Mouse (Mus musculus) right cerebral cortex, postnatal 4 days (tissue): Measurements from ENCODE around the gene Spag5.

Source experiments
- DNase-seq: peaks from one replicate; pipeline ENCODE4 v3.0.0-alpha.2; 2022

The Spag5 gene

DNA sequence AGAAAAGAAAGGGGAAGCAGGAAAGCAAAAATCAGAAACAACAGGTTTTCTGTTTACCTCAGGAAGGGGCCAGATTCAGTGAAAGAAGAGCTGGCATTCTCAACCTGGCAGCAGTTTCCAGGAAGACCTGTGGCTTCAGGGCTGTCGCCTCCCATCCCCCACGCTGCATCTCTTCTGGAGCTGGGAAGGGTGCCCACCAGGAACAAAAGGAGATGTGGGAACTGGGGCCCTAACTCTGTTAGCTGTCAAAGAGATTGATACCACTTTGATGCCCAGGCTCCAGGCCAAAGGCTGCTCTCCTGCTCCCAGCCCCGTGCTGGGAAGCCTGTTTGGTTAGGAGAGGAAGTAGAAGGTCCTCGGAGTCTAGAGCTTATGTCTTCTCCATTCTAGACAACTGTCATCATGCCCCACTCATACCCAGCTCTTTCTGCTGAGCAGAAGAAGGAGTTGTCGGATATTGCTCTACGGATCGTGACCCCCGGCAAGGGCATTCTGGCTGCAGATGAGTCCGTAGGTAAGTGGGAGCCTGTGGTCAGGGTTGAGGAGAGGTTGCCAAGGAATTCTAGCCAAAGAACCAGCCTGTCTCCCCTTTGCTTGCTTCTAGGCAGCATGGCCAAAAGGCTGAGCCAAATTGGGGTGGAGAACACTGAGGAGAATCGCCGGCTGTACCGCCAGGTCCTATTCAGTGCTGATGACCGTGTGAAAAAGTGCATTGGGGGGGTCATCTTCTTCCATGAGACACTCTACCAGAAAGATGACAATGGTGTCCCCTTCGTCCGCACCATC, 22.9 kb downstream of the Spag5 start:
- peak; percentile 53 for DNase-seq

DNA sequence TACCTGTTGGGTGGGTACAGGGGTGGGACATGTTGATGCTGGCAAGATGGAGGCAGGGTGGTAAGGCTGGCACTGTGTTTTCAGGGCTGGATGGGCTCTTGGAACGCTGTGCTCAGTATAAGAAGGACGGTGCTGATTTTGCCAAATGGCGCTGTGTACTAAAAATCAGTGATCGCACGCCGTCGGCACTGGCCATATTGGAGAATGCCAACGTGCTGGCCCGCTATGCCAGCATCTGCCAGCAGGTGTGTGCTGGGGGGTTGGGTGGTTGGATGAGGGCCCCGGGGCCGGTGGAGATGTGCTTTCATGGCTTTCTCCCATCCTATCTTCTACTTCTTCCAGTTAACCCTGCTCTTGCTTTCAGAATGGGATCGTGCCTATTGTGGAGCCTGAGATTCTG, 23.6 kb downstream of the Spag5 start:
- no peak for DNase-seq

DNA sequence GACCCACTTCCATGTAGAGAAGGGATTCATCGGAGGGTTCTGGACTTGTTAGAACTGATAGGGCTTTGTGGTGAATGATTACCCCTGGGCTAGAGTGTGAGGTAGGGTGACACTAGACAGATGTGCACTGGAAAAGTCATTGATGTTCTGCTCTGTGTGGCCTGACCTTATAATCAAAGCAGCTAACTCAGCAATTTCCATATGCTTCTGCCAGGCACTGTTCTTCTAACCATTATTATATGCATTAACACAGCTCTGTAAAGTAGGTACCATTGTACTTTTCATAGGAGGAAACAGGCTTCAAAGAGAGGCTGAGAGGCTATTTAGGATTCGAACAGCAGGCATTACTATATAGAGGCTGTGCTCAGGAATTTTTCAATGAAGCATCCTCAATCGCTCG, 25.9 kb downstream of the Spag5 start:
- DNase-seq = no peak

DNA sequence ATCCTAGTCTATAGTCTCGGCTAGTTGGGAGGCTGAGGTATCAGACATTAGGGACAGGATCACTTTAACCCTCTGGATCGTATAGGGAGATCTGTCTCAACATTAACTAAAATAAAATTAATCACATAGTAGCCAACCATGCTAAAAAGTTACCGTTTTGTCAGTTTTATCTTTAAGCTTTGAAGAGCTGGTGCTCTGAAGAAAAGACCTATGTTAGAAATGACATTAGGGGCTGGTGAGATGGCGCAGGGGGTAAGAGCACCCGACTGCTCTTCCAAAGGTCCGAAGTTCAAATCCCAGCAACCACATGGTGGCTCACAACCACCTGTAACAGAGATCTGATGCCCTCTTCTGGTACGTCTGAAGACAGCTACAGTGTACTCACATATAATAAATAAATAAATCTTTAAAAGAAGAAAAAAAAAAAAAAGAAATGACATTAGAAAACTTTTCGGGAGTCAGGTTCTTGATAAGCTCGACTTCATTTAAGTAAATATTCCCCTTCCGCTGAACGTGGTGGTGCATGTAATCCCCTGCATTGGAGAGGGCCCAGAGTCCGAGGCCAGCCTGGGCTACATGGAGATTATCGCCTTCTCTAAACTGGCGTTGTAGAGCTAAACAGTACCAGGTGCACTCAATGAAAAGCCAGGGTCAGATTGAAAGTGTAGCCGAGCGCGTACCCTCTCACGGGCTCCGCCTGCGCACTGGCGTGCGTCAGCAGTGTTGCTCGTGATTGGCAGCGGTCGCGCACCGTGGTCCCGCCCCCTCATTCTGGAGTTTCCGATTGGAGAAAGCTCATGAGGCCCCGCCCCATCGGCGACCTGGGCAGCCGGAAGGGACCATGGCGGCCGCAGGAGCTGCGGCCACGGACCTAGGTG, 26.5 kb downstream of the Spag5 start, which contains the start of gene Pigs:
Pigs (plus strand) TSS at position 782 of the 878 bp plus-strand sequence.
- peak; percentile 93 for DNase-seq

DNA sequence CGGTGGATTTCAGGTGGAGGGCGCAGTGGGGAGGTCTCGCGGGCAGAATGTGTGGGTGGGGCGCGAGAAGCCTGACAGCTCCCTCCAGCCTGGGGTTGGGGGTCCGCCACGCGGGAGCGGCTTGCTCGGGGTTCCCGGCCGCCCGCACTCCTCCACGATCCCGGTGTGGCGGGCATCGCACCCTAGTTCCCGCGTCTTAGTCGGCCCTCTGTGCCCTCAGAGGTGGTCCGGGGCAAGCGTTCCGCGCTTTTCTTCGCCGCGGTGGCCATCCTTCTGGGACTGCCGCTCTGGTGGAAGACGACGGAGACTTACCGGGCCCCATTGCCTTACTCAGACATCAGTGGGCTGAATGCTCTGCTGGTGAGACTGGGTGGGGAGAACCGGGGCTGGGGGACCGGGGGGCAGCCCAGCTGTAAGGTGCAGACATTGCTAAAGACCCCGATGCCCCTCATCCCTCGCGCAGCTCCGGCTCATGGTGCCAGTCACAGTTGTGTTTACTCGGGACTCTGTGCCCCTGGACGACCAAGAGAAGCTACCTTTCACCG, 27.3 kb downstream of the Spag5 start:
- DNase-seq = no peak

DNA sequence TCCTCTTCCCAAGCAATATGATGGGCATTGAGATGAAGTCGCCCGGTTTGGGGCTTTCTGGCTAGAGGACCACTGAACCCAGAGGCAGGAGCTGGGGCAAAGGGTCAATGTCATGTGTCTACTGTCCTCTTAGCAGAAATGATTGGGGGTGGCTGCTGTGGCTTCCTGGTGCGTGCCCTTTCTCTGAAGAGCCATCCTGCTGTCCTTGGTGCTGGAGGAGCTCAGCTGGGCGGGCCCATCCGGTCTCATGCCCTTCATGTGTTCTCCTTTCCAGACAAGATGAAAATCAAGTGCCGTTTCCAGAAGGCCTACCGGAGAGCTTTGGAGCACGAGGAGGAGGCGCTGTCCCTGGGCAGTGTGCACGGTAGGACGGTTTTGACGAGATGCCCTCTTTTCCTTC, 31.3 kb downstream of the Spag5 start:
- no peak for DNase-seq

DNA sequence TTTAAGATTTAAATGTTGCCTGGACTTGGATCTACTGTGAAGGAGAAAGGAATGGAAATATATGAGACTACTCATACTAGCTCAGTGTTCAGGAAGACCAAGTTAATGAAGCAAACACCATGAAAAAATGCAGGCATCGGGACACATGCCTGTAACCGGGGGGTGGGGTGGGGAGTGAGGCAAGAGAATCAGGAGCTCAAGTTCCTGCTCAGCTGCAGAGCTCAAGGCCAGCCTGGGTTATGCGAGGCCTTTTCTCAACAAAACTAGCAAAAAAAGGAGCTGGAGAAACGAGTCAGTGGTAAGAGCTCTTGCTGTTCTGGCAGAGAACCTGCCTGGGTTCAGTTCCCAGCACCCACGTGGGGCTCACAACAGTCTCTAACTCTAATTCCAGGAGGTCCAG, 32.7 kb downstream of the Spag5 start:
- DNase-seq = no peak

DNA sequence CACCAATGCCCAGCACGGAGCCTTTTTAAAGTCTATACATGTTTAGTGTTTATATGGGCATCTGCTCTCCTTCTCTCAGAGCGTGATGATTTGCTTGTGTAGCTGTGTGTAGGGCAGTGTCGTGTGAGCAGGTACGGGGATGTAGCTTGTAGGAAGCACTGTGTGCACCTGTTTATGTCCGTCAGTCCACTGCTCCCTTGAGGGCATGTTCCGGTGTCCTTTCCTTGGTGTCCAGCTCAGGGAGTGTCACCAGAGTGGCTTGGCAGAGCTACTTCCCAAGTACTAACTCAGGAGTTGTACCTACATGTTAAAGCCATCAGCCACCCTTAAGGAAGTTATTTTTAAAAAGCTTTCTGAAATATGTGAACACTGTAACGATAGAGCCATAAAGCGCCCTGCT, 35.7 kb downstream of the Spag5 start:
- no peak for DNase-seq

DNA sequence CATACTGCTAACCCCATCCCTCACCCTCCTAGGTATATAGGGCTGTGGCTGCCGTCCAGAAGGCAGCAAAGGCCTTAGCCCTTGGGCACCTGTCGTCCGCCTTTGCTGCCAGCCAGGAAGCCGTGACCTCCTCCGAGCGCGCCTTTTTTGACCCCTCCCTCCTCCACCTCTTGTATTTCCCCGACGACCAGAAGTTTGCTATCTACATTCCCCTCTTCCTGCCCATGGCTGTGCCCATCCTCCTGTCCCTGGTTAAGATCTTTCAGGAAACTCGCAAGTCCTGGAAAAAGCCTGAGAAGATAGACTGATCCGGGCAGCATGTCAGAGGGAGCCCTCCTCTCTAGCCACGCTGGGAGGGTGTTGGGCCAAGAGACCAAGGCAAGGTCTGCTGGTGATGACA, 40.4 kb downstream of the Spag5 start:
- no peak for DNase-seq

DNA sequence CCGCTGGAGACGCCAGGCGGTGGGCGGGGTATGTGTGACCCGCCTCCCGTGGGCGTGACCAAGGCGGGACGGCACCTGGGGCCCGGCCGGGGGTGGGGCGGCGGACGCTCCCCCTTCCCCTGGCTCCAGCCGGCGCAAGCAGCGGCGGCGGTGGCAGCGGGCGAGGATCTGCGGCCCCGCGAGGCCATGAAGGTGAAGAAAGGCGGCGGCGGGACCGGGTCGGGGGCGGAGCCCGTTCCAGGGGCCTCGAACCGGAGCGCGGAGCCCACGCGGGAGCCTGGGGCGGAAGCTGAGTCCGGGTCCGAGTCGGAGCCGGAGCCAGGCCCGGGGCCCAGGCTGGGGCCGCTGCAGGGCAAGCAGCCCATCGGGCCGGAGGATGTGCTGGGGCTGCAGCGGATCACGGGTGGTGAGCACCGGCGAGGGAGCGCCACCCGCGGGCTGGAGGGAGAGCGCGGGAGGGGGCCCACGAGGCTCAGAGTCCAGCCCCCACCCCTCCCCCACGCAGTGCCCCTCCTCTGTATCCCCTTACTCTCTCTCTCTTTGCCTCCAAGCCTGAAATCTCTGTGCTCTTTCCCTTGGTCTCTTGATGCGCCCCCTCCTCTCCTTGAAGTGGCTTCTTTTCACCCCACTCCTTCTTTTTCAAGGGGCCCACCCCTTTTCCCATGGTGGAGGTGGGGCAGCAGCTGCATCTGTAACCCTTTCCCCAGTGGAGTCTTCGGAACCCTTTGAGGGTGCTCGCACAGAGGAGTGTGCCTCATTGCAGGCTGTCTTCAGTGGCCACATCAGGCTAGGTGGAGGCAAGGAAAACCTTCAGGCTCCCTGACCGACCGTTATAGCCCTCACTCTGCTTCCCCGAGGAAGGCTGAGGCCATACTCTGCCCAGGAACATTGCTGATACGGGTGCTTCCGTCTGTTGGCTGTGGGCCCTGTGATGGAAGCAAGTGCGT, 42.3 kb downstream of the Spag5 start, which contains the start of gene Unc119:
Unc119 (plus strand) TSS at position 102 of the 947 bp plus-strand sequence.
- peak; percentile 75 for DNase-seq

DNA sequence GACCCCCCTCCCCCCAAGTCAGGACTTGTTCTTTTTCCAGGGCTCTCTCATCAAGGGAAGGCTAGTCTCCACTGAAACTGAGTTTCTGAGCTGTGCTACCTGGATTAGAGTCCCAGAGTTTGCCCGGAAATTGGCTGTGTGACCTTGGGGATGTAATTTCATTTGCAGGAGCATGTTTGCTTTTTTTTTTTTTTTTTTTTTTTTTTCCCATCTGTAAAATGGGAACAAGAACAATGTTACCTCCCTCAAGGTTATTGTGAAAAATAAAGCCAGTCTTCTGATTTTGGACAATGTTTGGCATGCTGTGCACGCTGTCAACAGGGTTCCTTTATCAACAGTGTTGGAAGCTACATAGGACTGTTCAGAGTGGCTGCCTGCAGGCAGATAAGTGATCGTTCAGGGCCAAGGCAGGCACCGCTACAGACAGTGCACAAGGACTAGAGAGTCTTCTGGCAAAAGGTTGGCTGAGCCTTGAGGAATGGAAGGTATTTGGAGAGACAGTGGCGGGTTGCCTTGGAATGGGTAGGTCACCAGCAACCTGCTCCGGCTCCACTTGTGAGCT, 43.1 kb downstream of the Spag5 start:
- DNase-seq = no peak

DNA sequence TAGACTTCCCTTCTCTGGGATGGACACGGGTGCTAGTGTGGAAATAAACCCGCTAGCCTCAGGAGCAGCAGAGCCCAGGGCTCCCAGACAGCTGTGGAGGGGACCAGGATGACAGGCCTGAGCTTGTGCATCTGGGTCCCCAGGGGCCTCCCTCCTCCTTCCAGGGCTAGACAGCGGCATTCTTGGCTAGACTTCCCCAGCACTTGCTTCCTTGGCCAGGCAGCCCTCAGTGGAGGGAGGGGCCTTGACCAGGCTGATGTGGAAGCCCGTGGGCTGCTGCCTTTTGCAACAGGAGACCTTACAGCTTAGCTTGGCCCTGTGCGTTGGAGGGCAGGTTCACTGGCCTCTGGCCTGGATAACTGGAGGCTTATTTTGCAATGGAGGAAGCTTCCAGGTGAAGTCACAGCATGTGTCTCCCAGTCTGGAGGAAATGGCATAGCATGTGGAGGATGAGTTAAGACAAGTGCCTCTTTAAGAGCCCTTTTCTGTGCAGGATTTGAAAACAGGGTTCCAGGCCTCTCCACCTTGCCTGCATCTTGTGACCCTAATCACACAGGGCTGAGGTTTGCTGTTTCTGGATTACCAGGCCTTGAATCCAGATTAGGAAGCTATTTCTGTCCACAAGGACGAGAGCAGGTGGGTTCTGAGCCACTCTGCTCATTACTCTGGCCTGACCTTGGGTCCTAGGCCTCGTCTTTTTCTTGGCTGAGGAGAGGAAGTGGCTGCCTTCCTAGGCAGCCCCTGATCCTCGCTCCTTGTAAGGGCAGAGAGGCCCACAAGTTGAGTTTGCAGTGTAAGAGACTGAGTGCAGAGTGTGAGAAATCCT, 43.8 kb downstream of the Spag5 start:
- DNase-seq = no peak

DNA sequence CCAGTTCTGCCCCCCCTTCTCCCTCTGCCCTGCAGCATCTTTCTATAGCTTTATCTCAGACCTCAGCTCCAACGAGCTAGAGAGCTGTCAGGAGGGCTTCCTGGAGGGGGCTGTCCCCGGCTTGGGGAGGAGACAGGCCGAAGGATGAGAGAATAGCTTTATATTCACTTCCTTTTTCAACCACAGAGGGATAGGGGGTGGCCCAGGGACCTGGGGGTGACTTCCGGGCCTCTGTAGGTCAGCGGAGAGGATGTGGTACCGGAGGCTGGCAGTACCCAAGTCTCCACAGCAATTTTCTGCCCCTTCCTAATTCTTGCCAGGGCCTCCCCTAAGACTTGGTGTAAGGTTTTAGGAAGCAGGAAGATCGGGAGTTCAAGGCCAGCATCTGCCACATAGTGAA, 44.5 kb downstream of the Spag5 start:
- no peak for DNase-seq

DNA sequence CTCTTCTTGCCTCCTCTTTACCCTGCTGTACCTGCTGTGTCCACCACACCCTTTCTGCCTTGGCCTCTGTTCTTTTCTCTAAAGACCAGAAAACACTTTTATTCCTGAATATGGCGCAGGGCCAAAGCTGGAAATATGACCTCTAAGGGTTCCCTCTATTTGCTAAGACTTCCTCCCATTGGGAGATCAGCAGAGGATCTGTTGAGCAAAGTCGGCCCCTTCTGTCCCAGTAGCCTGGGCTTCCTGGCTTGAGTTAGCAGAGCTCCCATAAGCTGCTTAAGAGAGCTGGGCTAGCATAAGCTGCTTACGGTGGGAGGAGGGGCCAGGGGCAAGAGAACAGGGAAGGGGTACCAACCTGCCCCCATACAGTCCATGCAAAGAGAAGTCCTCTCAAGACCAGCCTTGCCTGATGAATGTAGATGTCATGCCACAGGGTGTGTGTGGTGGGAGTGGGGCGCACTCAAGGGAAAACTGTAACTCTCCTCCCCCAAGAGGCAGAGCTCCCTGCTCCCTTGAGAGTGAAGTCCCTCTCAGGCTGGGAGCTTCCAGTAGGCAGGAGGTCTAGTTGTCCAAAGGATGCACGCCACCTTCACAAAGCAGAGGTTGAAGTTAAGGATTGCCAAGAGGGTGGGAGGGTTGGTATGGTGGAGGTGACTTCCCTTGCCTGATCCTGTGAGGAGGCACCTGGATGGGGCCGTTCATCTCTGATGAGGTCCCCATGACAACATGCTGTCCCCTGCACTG, 45.2 kb downstream of the Spag5 start:
- DNase-seq = no peak

DNA sequence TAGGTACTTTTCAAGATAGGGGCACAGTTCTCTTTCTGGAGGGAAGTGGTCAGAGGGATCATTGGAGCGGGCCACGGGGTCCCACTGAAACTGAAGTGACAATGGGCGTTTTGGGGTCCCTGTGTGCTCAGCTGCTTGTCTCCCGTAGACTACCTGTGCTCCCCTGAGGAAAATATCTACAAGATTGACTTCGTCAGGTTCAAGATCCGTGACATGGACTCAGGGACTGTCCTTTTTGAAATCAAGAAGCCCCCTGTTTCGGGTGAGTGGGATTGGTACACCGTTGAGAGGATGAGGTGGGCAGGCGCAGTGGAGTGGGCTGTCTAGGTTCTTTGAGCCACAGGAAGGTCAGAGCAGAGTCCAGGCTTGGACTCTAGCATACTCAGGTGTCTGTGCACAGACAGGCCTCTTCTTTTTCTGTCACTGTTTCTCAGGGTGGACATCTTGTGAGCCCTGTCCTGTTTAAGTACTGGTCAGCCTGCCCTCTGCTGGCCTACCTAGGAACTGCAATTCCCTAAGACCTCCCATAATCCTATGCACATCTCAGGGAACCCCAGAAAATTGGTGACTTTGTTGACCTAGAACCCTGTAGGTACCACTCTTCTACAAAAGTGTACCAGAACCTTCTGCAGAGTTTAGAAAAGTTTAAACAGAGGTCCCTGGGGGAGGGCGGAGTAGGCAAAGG, 45.9 kb downstream of the Spag5 start:
- peak; percentile 82 for DNase-seq

DNA sequence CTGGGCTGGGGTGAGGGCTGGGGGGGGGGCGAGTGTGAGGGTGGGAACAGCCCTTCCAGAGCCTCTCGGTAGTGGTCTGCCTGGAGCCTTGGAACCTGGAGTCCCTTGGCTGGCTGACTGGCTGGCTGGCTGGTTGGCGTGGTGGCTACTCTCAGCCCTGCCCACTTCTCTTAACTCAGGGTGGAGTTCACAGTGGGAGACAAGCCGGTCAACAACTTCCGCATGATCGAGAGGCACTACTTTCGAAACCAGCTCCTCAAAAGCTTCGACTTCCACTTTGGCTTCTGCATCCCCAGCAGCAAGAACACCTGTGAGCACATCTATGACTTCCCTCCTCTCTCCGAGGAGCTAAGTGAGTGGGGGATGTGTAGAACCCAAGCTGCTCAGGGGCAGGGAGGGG, 46.6 kb downstream of the Spag5 start:
- no peak for DNase-seq

DNA sequence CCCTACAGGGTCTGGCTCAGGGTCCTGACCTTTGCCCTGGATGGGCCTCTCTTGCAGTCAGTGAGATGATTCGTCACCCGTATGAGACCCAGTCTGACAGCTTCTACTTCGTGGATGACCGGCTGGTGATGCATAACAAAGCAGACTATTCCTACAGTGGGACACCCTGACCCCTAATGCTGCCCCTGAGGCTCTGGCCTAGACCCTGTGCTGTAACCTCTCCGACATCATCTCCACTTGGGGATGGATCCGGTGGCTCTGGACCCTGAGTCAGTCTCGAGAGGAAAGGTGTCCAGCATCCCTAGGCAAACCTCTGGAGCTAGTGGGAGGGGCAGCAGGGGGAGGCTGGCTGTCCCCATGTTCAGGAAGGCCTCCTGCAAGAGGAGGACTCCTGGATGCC, 47.1 kb downstream of the Spag5 start:
- DNase-seq = no peak

DNA sequence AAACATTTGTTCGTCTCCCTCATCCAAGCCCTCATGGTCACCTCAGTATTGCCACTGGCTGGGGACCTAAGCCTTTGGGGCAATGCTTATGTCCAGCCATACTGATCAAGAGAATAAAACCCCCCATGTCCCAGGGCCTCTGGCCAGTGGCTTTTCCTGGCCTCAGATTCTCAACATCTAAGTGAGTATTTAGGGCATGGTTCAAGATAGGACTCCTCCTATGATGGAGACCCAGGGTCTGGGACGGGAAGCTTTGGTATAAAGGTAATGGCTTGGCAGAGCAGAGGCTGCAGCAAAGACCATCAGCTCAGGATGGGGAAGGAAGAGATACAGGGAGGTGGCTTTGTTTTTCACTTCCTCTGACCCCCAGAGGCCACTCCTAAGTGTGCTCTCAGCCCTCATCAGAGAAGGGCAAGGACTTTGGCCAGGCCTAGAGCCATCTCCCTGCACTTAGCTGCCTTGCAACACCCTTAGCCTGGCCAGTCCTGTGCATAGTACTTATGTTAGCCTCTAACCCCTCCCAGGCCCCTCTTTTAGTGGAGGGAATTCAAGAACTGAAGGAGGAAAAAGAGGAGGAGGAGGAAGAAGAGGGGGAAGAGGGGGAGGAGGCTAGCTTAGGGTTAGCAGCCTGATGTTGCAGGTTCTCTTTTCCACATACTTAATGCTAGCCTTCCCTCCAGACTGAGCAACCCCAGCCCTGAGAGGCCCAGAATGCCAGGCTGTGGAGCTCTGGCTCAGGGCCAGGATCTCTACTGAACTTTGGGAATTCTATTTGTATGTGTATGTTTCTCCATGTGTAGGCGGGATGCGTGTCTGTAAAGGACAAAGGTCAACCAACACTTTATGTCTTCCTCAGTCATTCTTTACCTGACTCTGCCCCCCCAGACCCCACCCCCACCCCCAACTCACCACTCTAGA, 48.4 kb downstream of the Spag5 start:
- DNase-seq = no peak

DNA sequence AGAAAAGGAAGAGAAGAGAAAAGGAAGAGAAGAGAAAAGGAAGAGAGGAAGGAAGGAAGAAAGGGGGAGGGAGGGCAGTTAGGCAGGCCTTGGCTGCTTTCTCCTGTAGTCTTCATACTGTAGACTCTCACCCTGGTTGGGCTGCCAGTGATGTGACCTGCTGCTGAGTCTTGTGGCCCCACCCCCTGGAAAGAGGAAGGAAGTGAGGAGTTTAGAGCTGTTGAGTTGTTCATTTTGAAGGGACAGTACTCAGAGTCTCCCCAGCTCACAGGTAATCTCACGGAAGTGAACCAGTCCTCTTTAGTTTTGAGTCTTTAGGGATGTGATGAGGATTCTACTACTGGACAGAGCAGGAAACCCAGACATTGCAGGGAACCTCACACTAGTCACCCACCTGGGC, 51.8 kb downstream of the Spag5 start:
- no peak for DNase-seq
